Mouse (Mus musculus) neural tube, embryonic 13.5 days (tissue): ENCODE results near the gene Gas7. TPM values are rescaled to one million over a fixed set of nuclear protein-coding genes. Genes with fewer than 3 reads are reported as not detected.

Experiments used
- ATAC-seq: fragments of 200-750 bp; cut with Nextera tagmentation; 2 replicates; pipeline ENCODE4 v1.8.0; 2017; ENCODE audit warnings: low read depth, mild to moderate bottlenecking, moderate TSS enrichment, moderate library complexity
- H3K27ac ChIP-seq: fragments of 300-500 bp; sonication (generic); replicated peaks from 2 replicates; pipeline ENCODE4 v1.5.1; 2015; ENCODE audit warnings: moderate library complexity, mild to moderate bottlenecking, inconsistent platforms
- H3K27me3 ChIP-seq: fragments of 300-500 bp; sonication (generic); 2 replicates; pipeline ENCODE4 v1.6.1; 2015; ENCODE audit warnings: mild to moderate bottlenecking, inconsistent platforms
- H3K36me3 ChIP-seq: fragments of 300-500 bp; sonication (generic); 2 replicates; pipeline ENCODE4 v1.6.1; 2015; ENCODE audit warnings: mild to moderate bottlenecking, inconsistent platforms
- H3K4me1 ChIP-seq: fragments of 300-500 bp; sonication (generic); replicated peaks from 2 replicates; pipeline ENCODE4 v1.6.1; 2015; ENCODE audit warnings: inconsistent platforms
- H3K4me2 ChIP-seq: fragments of 300-500 bp; sonication (generic); 2 replicates; pipeline ENCODE4 v1.6.1; 2015; ENCODE audit warnings: inconsistent platforms, mild to moderate bottlenecking, moderate library complexity
- H3K4me3 ChIP-seq: fragments of 300-500 bp; sonication (generic); 2 replicates; pipeline ENCODE4 v1.5.1; 2015; ENCODE audit warnings: mild to moderate bottlenecking, inconsistent platforms
- H3K9ac ChIP-seq: fragments of 300-500 bp; sonication (generic); 2 replicates; pipeline ENCODE4 v1.6.1; 2015; ENCODE audit warnings: moderate library complexity, mild to moderate bottlenecking, inconsistent platforms
- H3K9me3 ChIP-seq: fragments of 300-500 bp; sonication (generic); 2 replicates; pipeline ENCODE4 v1.6.1; 2016; ENCODE audit warnings: inconsistent platforms
- WGBS: fragments of 180-500 bp; shearing (Covaris S2); methylation state at CpG from one replicate; pipeline ENCODE4 v1.1.7; 2015; 5-methylcytosine and 5-hydroxymethylcytosine counted together
- polyA plus RNA-seq: library from polyadenylated mRNA; unstranded; fragments of >200 nt; fragmentation: Nextera tagmentation; extraction: Ambion mirVana; gene quantifications from 2 replicates; pipeline ENCODE4 v1.2.1, GENCODE M21; 2015

Gene Gas7
- polyA plus RNA-seq, 1 experiment from 2014 or later, result 12.8 TPM

DNA sequence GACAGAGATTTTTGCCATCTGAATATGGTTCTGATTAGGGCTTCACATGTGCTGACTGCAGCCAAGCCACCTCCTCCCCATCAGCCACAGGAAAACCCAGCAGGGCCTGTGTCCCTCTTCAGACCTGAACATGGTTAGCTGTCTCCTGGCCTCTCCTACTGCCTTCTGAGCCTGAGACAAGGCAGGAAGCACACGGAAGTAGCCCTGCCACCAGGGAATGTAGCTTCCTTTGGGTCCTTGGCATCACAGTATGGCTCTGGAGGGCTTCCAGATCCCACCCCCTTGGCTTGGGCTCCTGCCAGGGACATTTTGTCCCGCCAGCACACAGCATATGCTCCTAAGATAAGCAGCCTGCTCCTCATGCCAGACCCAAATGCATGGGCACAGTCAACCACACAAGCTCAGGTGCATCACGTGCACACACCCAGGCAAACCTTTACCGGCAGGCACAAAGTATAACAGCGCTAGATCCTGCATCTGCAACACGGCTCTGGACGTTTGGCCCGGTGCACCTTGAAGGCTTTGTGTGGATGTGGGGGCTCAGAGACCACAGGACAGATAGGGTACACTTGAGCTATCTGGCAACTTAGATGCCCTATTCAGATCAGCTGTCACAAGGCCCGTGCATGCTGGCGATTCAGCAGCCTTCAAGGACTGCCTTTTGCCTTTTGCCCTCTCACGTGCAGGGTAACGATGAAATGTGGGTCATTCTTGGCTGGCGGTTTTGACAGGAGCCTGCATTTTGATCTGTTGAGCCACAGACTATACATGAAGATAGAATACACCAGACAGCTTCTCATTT is 212.5 kb downstream of the Gas7 start:
- 86% methylated on average over 13 of the region's 13 CpGs for WGBS
- no peak for ATAC-seq
- no peak overlapping the region for H3K9ac ChIP-seq
- H3K4me1 ChIP-seq, result 0 out of 2 replicates have a peak, but pooled peaks cover 8% of the 10 kb centered on the region
- no peaks in the 10 kb centered on the region for H3K27me3 ChIP-seq
- no peak overlapping the region for H3K27ac ChIP-seq
- no peak overlapping the region for H3K4me2 ChIP-seq
- no peak overlapping the region for H3K4me3 ChIP-seq
- no peaks in the 10 kb centered on the region for H3K36me3 ChIP-seq
- no peaks in the 10 kb centered on the region for H3K9me3 ChIP-seq

DNA sequence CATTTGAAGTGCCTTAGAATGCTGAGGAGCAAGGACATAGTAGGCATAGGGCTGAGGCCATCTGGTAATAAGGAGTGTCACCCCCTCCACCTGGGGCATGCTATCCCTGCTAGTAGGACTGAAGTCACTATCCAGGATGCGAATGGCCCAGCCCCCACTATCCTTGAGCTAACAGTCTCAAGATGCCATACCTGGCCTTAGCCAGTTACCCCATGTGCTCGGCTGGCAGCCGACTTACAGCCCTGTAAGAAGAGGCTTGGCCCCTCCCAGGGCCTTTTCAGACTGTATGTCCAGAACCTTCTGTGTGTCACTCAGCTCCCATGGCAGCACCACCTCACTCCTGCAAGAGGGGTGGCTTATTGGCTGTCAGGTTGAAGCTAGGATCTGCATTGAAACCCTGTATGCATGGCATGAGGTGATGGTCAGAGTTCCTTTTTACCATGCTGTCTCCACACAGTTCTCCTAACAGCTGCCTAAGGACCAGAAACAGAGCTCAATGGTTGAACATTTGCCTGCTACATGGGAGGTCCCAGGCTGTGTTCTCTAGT is 213.3 kb downstream of the Gas7 start:
- no peak for ATAC-seq
- Histone ChIP-seq H3K27me3 (no peaks in the 10 kb centered on the region), H3K4me2 (no peak overlapping the region), H3K4me1 (0 out of 2 replicates have a peak, but pooled peaks cover 8% of the 10 kb centered on the region), H3K36me3 (no peaks in the 10 kb centered on the region), H3K9ac (no peak overlapping the region), H3K4me3 (no peak overlapping the region), H3K9me3 (no peaks in the 10 kb centered on the region), H3K27ac (no peak overlapping the region)
- WGBS, result 93% methylated on average over 3 of the region's 3 CpGs

DNA sequence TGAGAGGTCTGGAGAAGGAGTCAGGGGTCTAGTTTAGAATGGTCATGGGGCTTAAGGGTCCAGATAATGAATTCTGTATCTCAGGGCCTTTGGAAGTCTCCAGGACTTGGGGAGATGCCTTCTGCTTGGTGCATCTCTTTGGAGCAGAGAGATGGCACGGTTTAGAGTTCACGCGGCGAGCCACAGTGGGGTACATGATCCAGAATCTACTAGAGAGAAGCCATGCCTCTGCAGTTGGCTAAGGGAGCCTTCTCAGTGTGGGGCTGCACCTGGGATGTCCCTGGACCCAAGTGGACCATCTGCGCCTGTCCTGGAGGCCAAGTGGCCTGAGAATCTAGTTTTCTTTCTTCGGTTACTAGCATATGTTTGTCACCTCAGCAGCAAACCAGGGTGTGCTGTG is 214.8 kb downstream of the Gas7 start:
- H3K9ac ChIP-seq, result no peak overlapping the region
- no peaks in the 10 kb centered on the region for H3K9me3 ChIP-seq
- H3K4me2 ChIP-seq, result no peak overlapping the region
- no peak for ATAC-seq
- H3K27ac ChIP-seq, result no peak overlapping the region
- 0 out of 2 replicates have a peak, but pooled peaks cover 8% of the 10 kb centered on the region for H3K4me1 ChIP-seq
- no peaks in the 10 kb centered on the region for H3K27me3 ChIP-seq
- no peak overlapping the region for H3K4me3 ChIP-seq
- no peaks in the 10 kb centered on the region for H3K36me3 ChIP-seq
- WGBS, result 95% methylated on average over 6 of the region's 6 CpGs

DNA sequence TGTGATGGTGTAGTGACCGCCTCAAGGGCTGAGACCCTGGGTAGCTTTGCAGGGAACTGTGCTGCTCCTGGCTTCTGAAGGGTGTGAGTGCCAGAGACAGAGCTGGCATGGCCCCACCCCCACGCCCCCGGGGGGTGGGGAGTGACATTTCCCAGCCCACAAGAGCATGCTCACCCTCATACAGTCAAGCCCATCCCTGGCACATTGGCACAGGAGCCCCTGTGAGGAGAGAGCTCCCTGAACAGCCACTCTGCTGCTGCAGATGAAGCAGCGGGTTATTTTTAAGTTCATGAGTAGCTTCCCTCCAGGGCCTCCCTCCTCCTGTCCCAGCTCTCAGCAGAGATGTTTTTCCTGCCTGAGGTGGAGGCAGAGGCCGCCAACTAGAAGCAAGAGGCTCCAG is 216.9 kb downstream of the Gas7 start:
- Histone ChIP-seq H3K4me3 (no peak overlapping the region), H3K36me3 (no peaks in the 10 kb centered on the region), H3K9me3 (no peaks in the 10 kb centered on the region), H3K4me2 (no peak overlapping the region), H3K27ac (no peak overlapping the region), H3K9ac (no peak overlapping the region), H3K4me1 (0 out of 2 replicates have a peak, but pooled peaks cover 8% of the 10 kb centered on the region), H3K27me3 (no peaks in the 10 kb centered on the region)
- 74% methylated on average over 5 of the region's 5 CpGs for WGBS
- no peak for ATAC-seq

DNA sequence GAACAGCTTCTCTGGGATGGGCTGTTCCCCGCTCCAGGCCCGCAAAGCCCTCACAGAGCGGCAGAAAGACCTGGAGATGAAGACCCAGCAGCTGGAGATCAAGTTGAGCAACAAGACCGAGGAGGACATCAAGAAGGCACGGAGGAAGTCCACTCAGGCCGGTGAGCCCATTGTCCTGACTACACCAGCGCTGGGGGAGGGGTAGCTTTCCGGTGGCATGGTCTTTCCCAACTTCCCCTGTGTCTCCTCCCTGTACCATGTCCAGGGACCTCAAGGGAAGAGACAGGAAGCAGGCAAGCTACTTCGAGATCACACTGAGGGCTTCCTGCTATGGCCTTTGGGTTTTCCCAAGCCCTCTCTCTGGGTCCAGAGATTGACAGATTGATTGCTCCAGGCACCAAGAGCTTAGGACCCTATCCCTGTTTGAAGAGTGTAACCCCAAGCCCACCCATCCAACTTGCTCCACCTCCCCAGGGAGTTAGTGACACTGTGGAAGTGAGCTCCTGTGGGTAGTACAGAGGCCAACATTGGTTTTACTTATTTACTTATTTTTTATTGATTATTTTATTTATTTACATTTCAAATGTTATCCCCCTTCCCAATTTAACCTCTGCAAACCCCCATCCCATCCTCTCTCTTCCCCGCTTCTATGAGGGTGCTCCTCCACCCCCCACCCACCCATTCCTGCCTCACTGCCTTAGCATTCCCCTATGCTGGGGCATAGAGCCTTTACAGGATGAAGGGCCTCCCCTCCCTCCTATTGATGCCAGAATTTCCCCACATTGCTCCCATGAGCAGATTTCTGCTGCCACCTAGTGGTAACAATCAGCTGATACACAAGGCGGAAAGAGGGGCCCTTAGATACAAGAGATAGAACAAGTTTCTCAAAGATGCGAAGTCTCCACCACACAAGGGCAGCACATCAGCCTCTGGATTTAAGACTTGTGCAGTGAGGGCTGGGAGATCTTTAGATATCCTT is 220.6 kb downstream of the Gas7 start:
- peak; percentile 86 for ATAC-seq
- Histone ChIP-seq H3K4me3 (no peak overlapping the region), H3K9ac (no peak overlapping the region), H3K36me3 (no peaks in the 10 kb centered on the region), H3K4me1 (no peaks in the 10 kb centered on the region), H3K27me3 (no peaks in the 10 kb centered on the region), H3K27ac (no peak overlapping the region), H3K9me3 (no peaks in the 10 kb centered on the region), H3K4me2 (no peak overlapping the region)
- WGBS, result 62% methylated on average over 12 of the region's 12 CpGs

DNA sequence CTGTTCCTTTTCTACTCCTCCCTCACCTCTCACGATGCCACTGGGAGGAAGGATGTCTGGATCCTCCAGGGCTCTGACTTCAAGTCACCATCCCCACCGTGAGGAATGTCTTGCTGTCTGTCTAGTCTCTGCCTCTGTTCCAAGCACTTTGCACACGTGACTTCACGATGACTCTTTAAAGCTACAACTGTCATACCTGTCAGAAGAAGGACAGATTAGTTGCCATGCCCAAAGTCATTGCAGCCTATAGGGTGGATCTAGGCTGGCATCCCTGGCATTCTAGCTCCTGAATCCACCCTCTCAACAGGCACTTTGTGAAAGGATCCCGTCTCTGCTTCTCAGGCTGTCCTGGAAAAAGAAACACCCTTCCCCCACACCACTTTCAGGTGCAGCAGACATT is 224.1 kb downstream of the Gas7 start:
- 77% methylated on average over 5 of the region's 5 CpGs for WGBS
- no peak overlapping the region for H3K4me3 ChIP-seq

DNA sequence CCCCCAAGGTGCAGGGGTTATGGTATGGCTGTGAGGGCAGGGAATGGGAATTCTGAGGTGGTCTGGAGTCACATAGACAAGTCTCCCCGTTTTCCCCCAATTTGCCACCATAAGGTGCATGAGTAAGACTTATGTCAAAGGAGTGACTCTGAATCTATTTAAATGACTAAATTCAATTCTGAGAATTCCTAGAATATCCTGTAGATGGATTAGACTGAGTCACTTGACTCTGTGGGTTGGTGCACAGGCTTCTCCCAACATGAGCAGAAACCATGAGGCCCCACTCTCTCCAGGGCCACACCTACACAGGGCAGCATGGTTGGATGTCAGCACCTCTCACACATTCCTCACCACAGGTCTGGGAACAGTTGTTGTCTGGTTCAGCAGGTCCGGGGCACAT is 224.7 kb downstream of the Gas7 start:
- Histone ChIP-seq H3K4me2 (no peak overlapping the region), H3K27me3 (no peaks in the 10 kb centered on the region), H3K9me3 (no peaks in the 10 kb centered on the region), H3K27ac (no peak overlapping the region), H3K4me1 (no peaks in the 10 kb centered on the region), H3K36me3 (no peaks in the 10 kb centered on the region), H3K9ac (no peak overlapping the region), H3K4me3 (no peak overlapping the region)
- no peak for ATAC-seq
- WGBS, result 88% methylated on average over 2 of the region's 2 CpGs

More for the DNA sequence above, 224.1 kb downstream of the Gas7 start:
- Histone ChIP-seq H3K36me3 (no peaks in the 10 kb centered on the region), H3K27ac (no peak overlapping the region), H3K9me3 (no peaks in the 10 kb centered on the region), H3K4me1 (no peaks in the 10 kb centered on the region), H3K27me3 (no peaks in the 10 kb centered on the region), H3K9ac (no peak overlapping the region), H3K4me2 (no peak overlapping the region)
- ATAC-seq, result no peak

DNA sequence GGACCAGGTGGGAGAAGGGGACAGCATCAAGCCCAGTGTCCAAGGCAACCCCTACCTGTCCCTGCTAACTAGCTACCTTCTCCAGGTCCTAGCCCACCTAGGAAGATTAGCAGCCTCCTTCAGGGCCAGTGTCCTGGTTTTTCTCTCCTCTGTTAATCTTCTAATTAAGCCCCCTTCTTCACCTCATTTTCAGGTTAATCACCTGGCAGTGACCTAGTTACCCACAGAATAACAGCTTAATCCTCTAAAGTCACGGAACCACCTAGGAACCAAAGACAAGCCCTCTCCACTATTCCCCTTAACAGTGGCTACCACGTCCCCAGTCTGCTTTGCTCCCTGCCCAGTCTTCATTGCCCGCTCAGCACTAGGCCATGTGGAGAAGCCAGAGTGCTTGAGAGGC is 226.6 kb downstream of the Gas7 start:
- Histone ChIP-seq H3K9me3 (no peaks in the 10 kb centered on the region), H3K27me3 (no peaks in the 10 kb centered on the region), H3K9ac (no peak overlapping the region), H3K4me2 (no peak overlapping the region), H3K4me3 (no peak overlapping the region), H3K27ac (no peak overlapping the region), H3K36me3 (no peaks in the 10 kb centered on the region), H3K4me1 (no peaks in the 10 kb centered on the region)
- no peak for ATAC-seq
- WGBS, result 89% methylated on average over 3 of the region's 3 CpGs

DNA sequence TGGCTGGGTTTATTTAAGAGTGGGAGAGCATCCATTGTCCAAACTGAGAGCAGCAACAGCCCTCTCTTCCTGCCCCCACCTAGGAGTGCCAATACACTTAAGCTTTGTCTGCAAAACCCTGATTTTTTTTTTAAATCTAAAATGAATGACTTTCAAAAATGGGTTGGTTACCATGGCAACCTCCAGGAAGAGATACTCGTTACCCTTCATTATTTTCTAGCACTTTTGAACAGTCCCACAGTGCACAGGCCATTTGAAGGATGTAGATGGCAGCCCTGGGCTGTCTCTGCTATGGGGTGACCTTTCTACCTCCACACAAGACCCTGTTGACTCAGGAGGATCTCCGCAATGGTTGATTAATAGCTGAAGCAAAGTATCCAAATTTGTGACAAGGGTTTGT is 230.9 kb downstream of the Gas7 start:
- H3K4me1 ChIP-seq, result no peaks in the 10 kb centered on the region
- no peak overlapping the region for H3K4me3 ChIP-seq
- H3K9me3 ChIP-seq, result no peaks in the 10 kb centered on the region
- no peaks in the 10 kb centered on the region for H3K27me3 ChIP-seq
- WGBS, result 64% methylated on average over 2 of the region's 2 CpGs
- no peaks in the 10 kb centered on the region for H3K36me3 ChIP-seq
- H3K4me2 ChIP-seq, result no peak overlapping the region
- no peak for ATAC-seq
- H3K9ac ChIP-seq, result no peak overlapping the region
- no peak overlapping the region for H3K27ac ChIP-seq

DNA sequence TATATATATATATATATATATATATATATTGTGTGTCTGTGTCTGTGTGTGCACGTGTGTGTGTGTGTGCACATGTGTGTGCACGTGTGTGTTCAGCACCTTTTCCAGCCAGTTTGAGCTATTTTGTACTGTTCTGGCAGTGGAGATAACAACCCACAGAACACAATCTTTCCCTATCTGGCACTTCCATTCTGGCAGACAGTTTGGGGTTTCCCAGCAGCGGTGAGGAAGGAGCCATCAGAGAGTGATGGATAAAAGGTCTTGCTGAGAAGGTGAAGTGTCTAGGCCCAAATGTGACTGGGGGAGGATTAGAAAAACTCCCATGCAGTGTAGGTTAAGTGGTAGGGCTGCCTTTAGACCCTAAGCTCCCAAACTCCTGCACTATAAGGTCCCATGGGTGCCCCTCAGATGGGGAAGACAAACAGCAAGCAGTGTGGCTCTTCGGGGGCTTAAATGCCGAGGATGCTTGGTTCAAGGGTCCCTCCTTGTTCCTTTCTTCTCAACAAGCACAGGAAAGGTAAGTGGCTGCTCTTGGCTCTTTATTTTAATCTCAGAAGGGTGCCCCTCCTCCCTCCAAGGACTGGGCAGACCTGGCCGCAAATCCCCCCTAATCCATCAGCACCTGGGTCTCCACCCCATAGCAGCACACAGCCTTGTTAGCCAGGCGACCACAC is 239.6 kb downstream of the Gas7 start, which contains the start of gene Rcvrn:
Rcvrn (plus strand) TSS at position 624 of the 674 bp plus-strand sequence.
- Histone ChIP-seq H3K27me3 (no peaks in the 10 kb centered on the region), H3K9me3 (0 out of 2 replicates have a peak, but pooled peaks cover 3% of the 10 kb centered on the region), H3K27ac (no peak within 1 kb of the TSS), H3K36me3 (no peaks in the 10 kb centered on the region), H3K4me2 (no peak within 1 kb of the TSS), H3K9ac (no peak within 1 kb of the TSS), H3K4me3 (no peak within 1 kb of the TSS), H3K4me1 (no peaks in the 10 kb centered on the region)
- WGBS, result 72% methylated on average over 7 of the region's 7 CpGs
- ATAC-seq, result no peak

DNA sequence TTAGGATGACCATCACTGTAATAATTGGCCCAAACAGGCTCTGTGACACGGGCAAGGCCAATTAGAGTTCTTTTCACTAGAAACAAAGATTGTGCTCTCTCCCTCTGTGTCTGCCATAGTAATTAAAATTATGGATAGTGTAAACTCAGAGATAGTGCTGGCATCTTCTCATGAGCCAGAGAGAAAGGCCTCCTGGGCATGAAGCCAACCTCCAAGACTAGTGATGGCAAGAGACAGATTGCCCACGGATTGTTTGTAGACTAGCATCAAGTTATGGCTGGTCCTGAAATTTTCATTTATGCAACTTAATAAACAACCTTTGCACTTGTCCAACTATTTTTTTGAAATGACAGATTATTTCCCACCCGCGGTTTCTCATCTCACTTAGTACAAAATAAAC is 257.7 kb downstream of the Gas7 start:
- H3K4me3 ChIP-seq, result no peak overlapping the region
- WGBS, result 86% methylated on average over 4 of the region's 4 CpGs
- H3K4me2 ChIP-seq, result no peak overlapping the region

More for the DNA sequence above, 257.7 kb downstream of the Gas7 start:
- H3K27me3 ChIP-seq, result no peaks in the 10 kb centered on the region
- no peaks in the 10 kb centered on the region for H3K36me3 ChIP-seq
- H3K9ac ChIP-seq, result no peak overlapping the region
- H3K4me1 ChIP-seq, result no peaks in the 10 kb centered on the region
- no peak for ATAC-seq
- no peak overlapping the region for H3K27ac ChIP-seq
- H3K9me3 ChIP-seq, result no peaks in the 10 kb centered on the region
